8 mouse cellular contexts compared by ENCODE assay signal in the genomic region with DNA sequence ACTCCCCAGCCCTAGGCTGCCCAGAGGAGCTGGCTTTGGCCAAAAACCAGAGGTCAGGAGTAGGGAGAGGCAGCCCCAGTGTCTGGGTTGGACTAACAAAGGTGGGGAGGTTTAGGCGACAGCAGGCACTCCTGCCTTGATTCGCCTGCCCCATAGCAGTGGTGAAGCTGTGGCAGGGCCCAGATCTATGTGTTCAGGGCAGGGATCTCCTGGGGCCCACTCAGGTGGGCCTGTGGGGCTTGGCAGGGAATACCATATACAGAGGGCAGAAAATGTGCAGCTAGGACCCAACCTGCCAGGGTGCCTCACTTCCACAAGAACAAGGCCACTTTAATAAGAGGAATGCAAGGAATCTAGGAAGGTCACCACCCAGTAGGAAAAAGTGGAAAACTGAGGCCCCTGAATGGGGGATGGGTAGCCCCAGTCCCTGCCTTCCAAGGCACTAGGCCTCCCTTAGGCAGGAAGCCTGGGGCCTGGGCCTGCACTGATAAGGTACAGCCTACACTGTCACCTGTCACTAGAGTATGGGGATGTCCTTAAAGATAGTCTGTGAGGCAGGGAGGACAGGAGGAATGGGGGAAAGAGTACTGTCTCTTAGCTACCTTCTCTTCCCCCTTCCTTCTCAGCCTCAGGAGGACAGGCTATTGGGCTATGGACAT. TPM values are rescaled to one million over a fixed set of nuclear protein-coding genes. Genes with fewer than 3 reads are reported as not detected.
A peak's percentile ranks its signal among the peaks of the same experiment; 100 is the strongest.
DNase-seq lines count a peak whose midpoint lies in the region; ATAC-seq and TF ChIP-seq lines count a peak whose summit lies in the region.

No protein-coding gene starts in this region.

- H3K27me3 ChIP-seq in intestine, embryonic 15.5 days (replicated peaks), result no peaks in the 10 kb centered on the region
- H3K27me3 ChIP-seq in intestine, postnatal 0 days (replicated peaks; ENCODE audit: control insufficient read depth, insufficient read depth, low read length), result no peaks in the 10 kb centered on the region
- no peaks in the 10 kb centered on the region for H3K27me3 ChIP-seq in limb, embryonic 11.5 days (ENCODE audit: control insufficient read depth, insufficient read depth, low read length)
- no peaks in the 10 kb centered on the region for H3K27me3 ChIP-seq in forebrain, embryonic 15.5 days

- no peaks in the 10 kb centered on the region for H3K9me3 ChIP-seq in intestine, embryonic 15.5 days
- H3K9me3 ChIP-seq in intestine, postnatal 0 days (ENCODE audit: control insufficient read depth), result no peaks in the 10 kb centered on the region
- H3K9me3 ChIP-seq in limb, embryonic 11.5 days (ENCODE audit: control insufficient read depth, low read length), result no peaks in the 10 kb centered on the region
- H3K9me3 ChIP-seq in forebrain, embryonic 15.5 days, result no peaks in the 10 kb centered on the region

- ATAC-seq in intestine, embryonic 15.5 days, result no peak; the same call in 1 of the 2 replicates
- no peak for ATAC-seq in intestine, postnatal 0 days
- no peak for ATAC-seq in limb, embryonic 11.5 days (ENCODE audit: insufficient number of reproducible peaks, low FRiP score, low TSS enrichment, low read depth)
- no peak for ATAC-seq in forebrain, embryonic 15.5 days (replicated peaks)

- 0 out of 2 replicates have a peak overlapping the region, but pooled peaks have one; percentile 1 for H3K27ac ChIP-seq in intestine, embryonic 15.5 days
- H3K27ac ChIP-seq in intestine, postnatal 0 days (ENCODE audit: low read depth, low read length), result no peak overlapping the region
- 0 out of 2 replicates have a peak overlapping the region, but pooled peaks have one; percentile 12 for H3K27ac ChIP-seq in limb, embryonic 11.5 days (replicated peaks; ENCODE audit: low read depth, low read length)
- H3K27ac ChIP-seq in forebrain, embryonic 15.5 days (replicated peaks), result no peak overlapping the region

- no peak overlapping the region for H3K9ac ChIP-seq in intestine, embryonic 15.5 days
- H3K9ac ChIP-seq in intestine, postnatal 0 days (ENCODE audit: low read depth, low read length), result no peak overlapping the region
- H3K9ac ChIP-seq in limb, embryonic 11.5 days (ENCODE audit: low read length), result no peak overlapping the region; the same call in none of the 2 replicates
- no peak overlapping the region for H3K9ac ChIP-seq in forebrain, embryonic 15.5 days (replicated peaks)

- TF ChIP-seq CTCF in intestine, postnatal 0 days (IDR thresholded peaks at IDR 0.05; ENCODE audit: low read depth), result no peak

- H3K4me2 ChIP-seq in intestine, embryonic 15.5 days (replicated peaks), result no peak overlapping the region
- H3K4me2 ChIP-seq in intestine, postnatal 0 days (replicated peaks; ENCODE audit: low read depth), result no peak overlapping the region
- peak overlapping the region; percentile 15; the same call in 1 of the 2 replicates for H3K4me2 ChIP-seq in limb, embryonic 11.5 days (ENCODE audit: low read depth, severe bottlenecking)
- H3K4me2 ChIP-seq in forebrain, embryonic 15.5 days (replicated peaks), result no peak overlapping the region

- peak; percentile 11 for DNase-seq in T-cell, adult 2 months (ENCODE audit: low spot score)
- no peak for DNase-seq in limb, embryonic 11.5 days (ENCODE audit: low spot score)
- peak; percentile 42 to 47 for DNase-seq in spleen, postnatal 14 days (ENCODE audit: low spot score in 2 of 2)
- no peak for DNase-seq in layer of hippocampus, adult 9-10 months (ENCODE audit: low spot score)
- no peak for DNase-seq in urinary bladder, postnatal 36 days (ENCODE audit: low spot score in 2 of 2)

- H3K4me1 ChIP-seq in intestine, embryonic 15.5 days (replicated peaks), result peaks cover 34% of the 10 kb centered on the region
- 0 out of 2 replicates have a peak, but pooled peaks cover 4% of the 10 kb centered on the region for H3K4me1 ChIP-seq in intestine, postnatal 0 days (replicated peaks; ENCODE audit: control insufficient read depth, insufficient read depth, low read length)
- H3K4me1 ChIP-seq in limb, embryonic 11.5 days (ENCODE audit: control insufficient read depth, insufficient read depth, low read length), result peaks cover 31% of the 10 kb centered on the region
- peaks cover 23% of the 10 kb centered on the region for H3K4me1 ChIP-seq in forebrain, embryonic 15.5 days

- H3K36me3 ChIP-seq in intestine, embryonic 15.5 days, result no peaks in the 10 kb centered on the region
- no peaks in the 10 kb centered on the region for H3K36me3 ChIP-seq in intestine, postnatal 0 days (ENCODE audit: control insufficient read depth, insufficient read depth)
- no peaks in the 10 kb centered on the region for H3K36me3 ChIP-seq in limb, embryonic 11.5 days (ENCODE audit: control insufficient read depth, insufficient read depth, low read length)
- no peaks in the 10 kb centered on the region for H3K36me3 ChIP-seq in forebrain, embryonic 15.5 days

- H3K4me3 ChIP-seq in intestine, embryonic 15.5 days (replicated peaks), result no peak overlapping the region
- no peak overlapping the region for H3K4me3 ChIP-seq in intestine, postnatal 0 days (ENCODE audit: low read depth, low read length)
- no peak overlapping the region; the same call in 1 of the 2 replicates for H3K4me3 ChIP-seq in limb, embryonic 11.5 days (ENCODE audit: low read depth, low read length)
- H3K4me3 ChIP-seq in forebrain, embryonic 15.5 days, result no peak overlapping the region

- 83% methylated on average over 2 of the region's 2 CpGs for WGBS in intestine, embryonic 15.5 days
- 87% methylated on average over 2 of the region's 2 CpGs for WGBS in intestine, postnatal 0 days
- 91% methylated on average over 2 of the region's 2 CpGs for WGBS in limb, embryonic 11.5 days
- WGBS in forebrain, embryonic 15.5 days, result 90% methylated on average over 2 of the region's 2 CpGs

RNA-seq across cellular contexts. Expression of a gene that starts 1.4 kb away (rescaled TPM):
- 2.2 and 2.8 TPM in 2 replicates for polyA plus RNA-seq in intestine, embryonic 15.5 days (2015; fragmentation: Nextera tagmentation; extraction: Ambion mirVana)
- 0.74 and 0.77 TPM in 2 replicates for polyA plus RNA-seq in intestine, postnatal 0 days (2015; fragmentation: Nextera tagmentation; extraction: Ambion mirVana)
- polyA plus RNA-seq in limb, embryonic 11.5 days (2014; fragmentation: Nextera tagmentation; extraction: Ambion mirVana), result 3.8 and 4.8 TPM in 2 replicates
- polyA plus RNA-seq in forebrain, embryonic 15.5 days (2015; fragmentation: Nextera tagmentation; extraction: Ambion mirVana), result 0.33 and 0.64 TPM in 2 replicates

RNA-seq across cellular contexts. Expression of a gene that starts 37.2 kb away (rescaled TPM):
- polyA plus RNA-seq in intestine, embryonic 15.5 days (2015; fragmentation: Nextera tagmentation; extraction: Ambion mirVana), result 12.2 and 12.6 TPM in 2 replicates
- polyA plus RNA-seq in intestine, postnatal 0 days (2015; fragmentation: Nextera tagmentation; extraction: Ambion mirVana), result 5.4 and 6.8 TPM in 2 replicates
- 0.39 and 0.70 TPM in 2 replicates for polyA plus RNA-seq in limb, embryonic 11.5 days (2014; fragmentation: Nextera tagmentation; extraction: Ambion mirVana)
- polyA plus RNA-seq in forebrain, embryonic 15.5 days (2015; fragmentation: Nextera tagmentation; extraction: Ambion mirVana), result 0.27 and 0.46 TPM in 2 replicates

RNA-seq across cellular contexts. Expression of a gene that starts 46.3 kb away (rescaled TPM):
- 411 and 413 TPM in 2 replicates for polyA plus RNA-seq in intestine, embryonic 15.5 days (2015; fragmentation: Nextera tagmentation; extraction: Ambion mirVana)
- 212 and 216 TPM in 2 replicates for polyA plus RNA-seq in intestine, postnatal 0 days (2015; fragmentation: Nextera tagmentation; extraction: Ambion mirVana)
- 317 and 321 TPM in 2 replicates for polyA plus RNA-seq in limb, embryonic 11.5 days (2014; fragmentation: Nextera tagmentation; extraction: Ambion mirVana)
- polyA plus RNA-seq in forebrain, embryonic 15.5 days (2015; fragmentation: Nextera tagmentation; extraction: Ambion mirVana), result 286 and 294 TPM in 2 replicates

Comparison
In these comparisons a context has a peak if more than half of its experiments do, and no peak if none do; other contexts are left out.
1. H3K27ac ChIP-seq: peak in intestine, embryonic 15.5 days (single experiment) and limb, embryonic 11.5 days (single experiment); none in intestine, postnatal 0 days (single experiment) and forebrain, embryonic 15.5 days (single experiment).
2. DNase-seq: peak in T-cell, adult 2 months (single experiment) and spleen, postnatal 14 days (2 of 2); none in limb, embryonic 11.5 days (single experiment), layer of hippocampus, adult 9-10 months (single experiment) and urinary bladder, postnatal 36 days (0 of 2).